Mouse (Mus musculus): ENCODE results near the gene Crb3. TPM values are rescaled to one million over a fixed set of nuclear protein-coding genes. Genes with fewer than 3 reads are reported as not detected.
"Not testable (repeated sequence)": the region's sequence is repeated elsewhere in the genome, so short reads cannot be mapped to it uniquely, and the experiment has no call there.

Gene Crb3
- polyA plus RNA-seq, 1 experiment from 2014 or later: 3.8 TPM

DNA sequence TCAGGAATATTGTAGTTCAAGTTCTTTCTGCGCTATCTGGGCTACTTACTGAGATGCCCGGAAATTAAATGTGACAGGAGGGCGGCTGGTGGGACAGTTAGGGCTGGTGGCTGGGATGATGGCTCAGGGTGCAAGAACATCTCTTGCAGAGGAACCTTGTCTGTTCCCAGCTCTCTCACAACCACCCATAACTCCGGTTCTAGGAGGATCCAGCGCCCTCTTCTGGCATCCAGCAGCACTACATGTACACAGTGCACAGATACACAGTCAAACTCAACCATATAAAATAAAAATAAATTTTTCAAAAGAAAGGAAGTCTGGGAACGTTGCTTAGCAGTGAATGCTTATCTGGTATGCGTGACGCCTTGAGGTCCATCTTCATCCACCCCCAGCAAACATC is 19.9 kb upstream of the Crb3 start:
- Histone ChIP-seq H3K4me1 (0 out of 2 replicates have a peak, but pooled peaks cover 2% of the 10 kb centered on the region), H3K4me2 (replicated peaks) (no peak overlapping the region), H3K27me3 (peaks cover 16% of the 10 kb centered on the region), H3K4me3 (no peak overlapping the region), H3K27ac (no peak overlapping the region), H3K9me3 (replicated peaks) (no peaks in the 10 kb centered on the region), H3K9ac (no peak overlapping the region), H3K36me3 (no peaks in the 10 kb centered on the region)
- ATAC-seq (ENCODE audit: low FRiP score): no peak
- WGBS: 35% methylated on average over 8 of the region's 8 CpGs

DNA sequence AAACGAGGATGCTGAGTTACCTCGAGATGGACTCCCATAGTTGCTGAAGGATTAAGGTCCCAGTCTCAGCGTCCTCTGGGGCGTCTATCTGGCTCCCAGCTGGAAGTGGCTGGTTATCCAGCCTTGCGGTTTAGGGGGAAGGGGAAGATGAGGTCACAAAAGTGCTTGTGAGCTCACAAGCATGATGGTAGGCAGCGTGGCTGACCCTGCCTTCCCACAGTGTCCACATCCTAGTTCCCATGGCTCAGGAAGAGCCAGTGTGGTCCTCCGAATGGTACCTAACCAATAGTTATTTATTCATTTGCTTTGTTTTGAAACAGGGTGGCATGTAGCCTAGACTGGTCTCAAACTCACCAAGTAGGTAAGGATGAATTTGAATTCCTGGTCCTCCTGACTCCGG is 17.4 kb upstream of the Crb3 start, which contains the start of gene Slc25a41:
Gene Slc25a41, minus strand, starts transcription at position 101 of the 400 bp plus-strand sequence.
- no peak within 1 kb of the TSS for H3K4me2 ChIP-seq (replicated peaks)
- no peaks in the 10 kb centered on the region for H3K9me3 ChIP-seq (replicated peaks)
- peaks cover 10% of the 10 kb centered on the region; the same call in 1 of the 2 replicates for H3K36me3 ChIP-seq
- 72% methylated on average over 8 of the region's 8 CpGs for whole genome bisulfite sequencing
- H3K27ac ChIP-seq: no peak within 1 kb of the TSS
- 0 out of 2 replicates have a peak, but pooled peaks cover 2% of the 10 kb centered on the region for H3K4me1 ChIP-seq
- no peak within 1 kb of the TSS for H3K9ac ChIP-seq
- ATAC-seq (ENCODE audit: low FRiP score): no peak
- H3K27me3 ChIP-seq: peaks cover 11% of the 10 kb centered on the region
- H3K4me3 ChIP-seq: no peak within 1 kb of the TSS

DNA sequence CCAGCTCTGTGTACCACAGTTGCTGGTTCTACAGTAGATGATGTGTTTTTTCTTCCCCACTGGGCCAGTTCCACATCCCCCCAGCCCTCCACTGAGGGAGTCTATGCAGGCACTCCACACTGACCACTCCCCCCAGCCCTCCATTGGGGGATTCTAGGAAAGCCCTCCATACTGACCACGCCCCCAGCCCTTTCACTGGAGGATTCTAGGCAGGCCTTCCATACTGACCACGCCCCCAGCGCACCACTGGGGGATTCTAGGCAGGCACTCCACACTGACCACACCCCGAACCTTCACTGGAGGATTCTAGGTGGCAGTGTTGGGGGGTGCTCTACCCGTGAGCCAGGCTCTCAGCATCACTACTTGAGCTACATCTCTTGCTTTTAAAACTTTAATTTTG is 11.5 kb upstream of the Crb3 start:
- no peaks in the 10 kb centered on the region for H3K27me3 ChIP-seq
- ATAC-seq (ENCODE audit: low FRiP score): peak; percentile 26; the same call in 1 of the 2 replicates
- no peaks in the 10 kb centered on the region for H3K9me3 ChIP-seq (replicated peaks)
- H3K4me2 ChIP-seq (replicated peaks): no peak overlapping the region
- peaks cover 53% of the 10 kb centered on the region for H3K36me3 ChIP-seq
- no peaks in the 10 kb centered on the region for H3K4me1 ChIP-seq
- H3K9ac ChIP-seq: no peak overlapping the region
- WGBS: 32% methylated on average over 5 of the region's 5 CpGs
- H3K27ac ChIP-seq: no peak overlapping the region
- no peak overlapping the region for H3K4me3 ChIP-seq

DNA sequence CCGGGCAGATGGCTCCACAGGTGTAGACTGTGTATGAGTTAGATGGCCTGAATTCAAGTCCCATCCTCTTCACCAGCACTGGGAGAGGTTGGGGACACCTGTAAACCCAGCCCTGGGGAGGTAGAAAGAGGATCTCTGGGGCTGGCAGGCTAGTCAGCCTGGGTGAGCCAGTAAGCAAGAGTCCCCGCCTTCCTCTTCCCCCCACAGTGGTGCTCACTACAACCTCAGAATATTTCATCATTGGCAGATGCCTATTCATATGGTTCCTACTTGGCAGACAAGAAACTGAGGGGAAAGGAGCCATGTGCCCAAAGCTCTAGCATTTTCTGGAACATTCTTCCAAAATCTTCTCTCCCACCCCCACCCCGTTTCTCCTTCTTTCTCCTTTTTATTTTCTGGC is 10.1 kb upstream of the Crb3 start:
- Histone ChIP-seq H3K4me1 (no peaks in the 10 kb centered on the region), H3K4me2 (replicated peaks) (no peak overlapping the region), H3K9me3 (replicated peaks) (no peaks in the 10 kb centered on the region), H3K4me3 (no peak overlapping the region), H3K27ac (no peak overlapping the region), H3K27me3 (no peaks in the 10 kb centered on the region), H3K9ac (no peak overlapping the region), H3K36me3 (peaks cover 67% of the 10 kb centered on the region)
- 94% methylated on average over 3 of the region's 3 CpGs for WGBS
- no peak for ATAC-seq (ENCODE audit: low FRiP score)

DNA sequence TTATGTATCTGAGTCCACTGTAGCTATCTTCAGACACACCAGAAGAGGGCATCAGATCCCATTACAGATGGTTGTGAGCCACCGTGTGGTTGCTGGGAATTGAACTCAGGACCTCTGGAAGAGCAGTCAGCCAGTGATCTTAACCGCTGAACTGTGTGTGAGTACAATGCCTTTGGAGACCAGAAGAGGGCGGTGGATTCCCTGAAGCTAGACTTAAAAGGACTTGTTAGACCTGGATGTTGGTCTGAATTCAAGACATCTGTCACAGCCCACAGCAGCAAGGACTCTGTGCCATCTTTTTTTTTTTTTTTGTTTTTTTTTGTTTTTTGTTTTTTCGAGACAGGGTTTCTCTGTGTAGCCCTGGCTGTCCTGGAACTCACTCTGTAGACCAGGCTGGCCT is 7.2 kb upstream of the Crb3 start:
- H3K9me3 ChIP-seq (replicated peaks); H3K9ac ChIP-seq; H3K27me3 ChIP-seq; H3K4me3 ChIP-seq; H3K4me1 ChIP-seq; ATAC-seq (ENCODE audit: low FRiP score); H3K27ac ChIP-seq; H3K4me2 ChIP-seq (replicated peaks): not testable (repeated sequence)
- H3K36me3 ChIP-seq: peaks cover 65% of the 10 kb centered on the region
- WGBS: 76% methylated on average over 4 of the region's 4 CpGs

DNA sequence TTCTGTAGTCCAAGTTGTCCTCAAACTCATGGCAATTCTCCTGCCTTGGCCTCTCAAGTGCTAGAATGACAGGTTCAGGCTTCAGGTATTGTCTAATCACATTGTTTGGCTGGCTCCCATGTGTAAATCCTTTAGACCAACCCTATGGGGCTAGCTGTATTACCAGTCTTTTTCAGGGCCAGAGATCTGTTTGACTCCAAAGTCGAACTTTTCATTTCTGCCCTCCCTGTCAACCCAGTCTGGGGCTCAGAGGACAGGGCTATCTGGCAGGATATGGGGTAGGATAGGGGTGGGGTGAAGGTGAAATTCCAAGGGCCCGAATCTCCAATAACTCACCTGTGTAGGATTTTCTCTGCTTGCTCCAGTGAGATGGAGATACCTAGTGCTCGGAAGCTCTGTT is 2.7 kb upstream of the Crb3 start:
- Histone ChIP-seq H3K27me3 (peaks cover 7% of the 10 kb centered on the region), H3K4me1 (peaks cover 13% of the 10 kb centered on the region), H3K9ac (no peak overlapping the region), H3K9me3 (replicated peaks) (no peaks in the 10 kb centered on the region), H3K36me3 (peaks cover 34% of the 10 kb centered on the region), H3K27ac (no peak overlapping the region), H3K4me3 (no peak overlapping the region), H3K4me2 (replicated peaks) (no peak overlapping the region)
- WGBS: 86% methylated on average over 3 of the region's 3 CpGs
- no peak for ATAC-seq (ENCODE audit: low FRiP score)

DNA sequence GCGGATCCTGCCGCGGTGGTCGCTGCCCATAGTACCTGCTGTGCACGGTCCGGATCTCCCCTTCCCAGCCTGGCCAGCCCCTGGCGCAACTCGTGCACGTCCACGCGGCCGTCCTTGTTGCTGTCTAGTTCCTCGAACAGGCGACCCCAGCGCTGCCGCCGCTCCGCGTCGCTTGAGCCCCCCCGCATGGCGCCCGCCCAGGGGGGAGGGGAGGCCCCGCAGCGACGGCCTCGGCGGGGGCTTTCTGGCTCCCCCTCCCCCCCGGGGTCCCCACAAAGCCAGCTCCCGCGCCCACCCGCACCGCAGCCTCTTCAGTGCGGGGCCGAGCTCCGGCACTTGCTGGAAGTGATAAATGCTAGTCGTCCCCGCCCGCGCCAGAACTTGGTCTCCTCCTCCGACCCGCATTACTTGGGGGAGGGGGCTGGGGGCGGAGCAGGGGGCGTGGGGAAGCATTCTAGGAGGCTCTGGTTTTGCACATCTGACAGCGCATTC is 627 bp downstream of the Crb3 start, which contains the start of gene Slc25a23:
Gene Slc25a23, minus strand, starts transcription at position 378 of the 492 bp plus-strand sequence.
- Histone ChIP-seq H3K9me3 (replicated peaks) (no peaks in the 10 kb centered on the region), H3K4me3 (peak within 1 kb of the TSS; percentile 65), H3K27me3 (peaks cover 37% of the 10 kb centered on the region), H3K27ac (peak within 1 kb of the TSS; percentile 77), H3K36me3 (peaks cover 8% of the 10 kb centered on the region), H3K9ac (peak within 1 kb of the TSS; percentile 73), H3K4me2 (replicated peaks) (peak within 1 kb of the TSS; percentile 85), H3K4me1 (peaks cover 21% of the 10 kb centered on the region)
- WGBS: 1% methylated on average over 23 of the region's 45 CpGs
- ATAC-seq (ENCODE audit: low FRiP score): peak; percentile 80

DNA sequence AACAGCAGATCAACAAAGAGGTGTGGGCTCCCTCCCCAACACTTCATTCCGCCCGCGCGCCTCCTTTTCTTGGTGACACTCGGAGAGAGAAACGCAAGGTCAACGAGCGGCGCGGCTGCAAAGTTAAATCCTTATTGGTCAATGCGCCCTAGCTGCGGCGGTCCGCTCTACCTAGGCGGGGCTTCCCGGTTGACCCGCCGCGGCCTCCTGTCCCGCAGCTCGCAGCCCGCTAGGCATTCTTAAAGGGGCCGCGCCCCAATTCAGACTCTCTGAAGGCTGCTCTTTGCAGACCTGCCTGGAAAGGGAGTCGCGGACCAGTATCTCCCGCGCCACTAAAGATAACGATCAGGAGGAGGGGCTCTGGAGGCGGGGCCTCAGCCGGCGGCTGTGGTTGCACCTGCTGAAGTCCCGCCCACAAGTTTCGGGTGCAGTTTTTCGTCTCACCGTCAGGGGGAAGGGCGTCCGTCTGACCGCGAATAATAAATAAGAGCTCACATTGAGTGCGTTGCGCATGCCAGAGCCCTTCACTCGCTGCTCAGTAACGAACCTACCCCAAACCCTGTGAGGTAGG is 1.4 kb downstream of the Crb3 start:
- peaks cover 22% of the 10 kb centered on the region for H3K4me1 ChIP-seq
- H3K36me3 ChIP-seq: peaks cover 3% of the 10 kb centered on the region; the same call in 1 of the 2 replicates
- peaks cover 45% of the 10 kb centered on the region for H3K27me3 ChIP-seq
- peak overlapping the region; percentile 65 for H3K4me3 ChIP-seq
- peak overlapping the region; percentile 44 for H3K9ac ChIP-seq
- under 1% methylated on average over 44 of the region's 44 CpGs for WGBS
- peak overlapping the region; percentile 85 for H3K4me2 ChIP-seq (replicated peaks)
- peak overlapping the region; percentile 77 for H3K27ac ChIP-seq
- H3K9me3 ChIP-seq (replicated peaks): no peaks in the 10 kb centered on the region
- peak; percentile 94 for ATAC-seq (ENCODE audit: low FRiP score)

DNA sequence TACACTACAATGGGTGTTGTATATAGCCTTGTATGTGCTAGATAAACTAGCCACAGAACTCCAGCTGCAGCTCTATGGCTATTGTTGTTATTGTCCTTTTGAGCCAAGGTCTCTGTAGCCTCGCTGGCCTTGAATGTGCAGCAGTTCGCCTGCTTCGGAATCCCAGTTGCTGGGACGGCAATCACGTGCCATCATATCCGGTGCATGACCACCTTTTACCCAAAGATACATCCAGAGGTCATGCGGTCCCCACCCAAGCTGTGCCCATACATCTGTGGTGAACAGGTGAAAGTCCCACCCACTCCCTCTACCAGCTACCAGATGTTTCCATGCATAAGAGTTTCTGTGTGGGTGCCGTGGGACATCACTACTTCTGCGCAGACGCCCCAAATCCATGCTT is 2.2 kb downstream of the Crb3 start:
- Histone ChIP-seq H3K9ac (no peak overlapping the region), H3K4me3 (peak overlapping the region; percentile 65), H3K9me3 (replicated peaks) (no peaks in the 10 kb centered on the region), H3K36me3 (peaks cover 3% of the 10 kb centered on the region; the same call in 1 of the 2 replicates), H3K27me3 (peaks cover 47% of the 10 kb centered on the region), H3K27ac (no peak overlapping the region), H3K4me1 (peaks cover 25% of the 10 kb centered on the region), H3K4me2 (replicated peaks) (peak overlapping the region; percentile 85)
- no peak for ATAC-seq (ENCODE audit: low FRiP score)
- WGBS: 38% methylated on average over 10 of the region's 10 CpGs

DNA sequence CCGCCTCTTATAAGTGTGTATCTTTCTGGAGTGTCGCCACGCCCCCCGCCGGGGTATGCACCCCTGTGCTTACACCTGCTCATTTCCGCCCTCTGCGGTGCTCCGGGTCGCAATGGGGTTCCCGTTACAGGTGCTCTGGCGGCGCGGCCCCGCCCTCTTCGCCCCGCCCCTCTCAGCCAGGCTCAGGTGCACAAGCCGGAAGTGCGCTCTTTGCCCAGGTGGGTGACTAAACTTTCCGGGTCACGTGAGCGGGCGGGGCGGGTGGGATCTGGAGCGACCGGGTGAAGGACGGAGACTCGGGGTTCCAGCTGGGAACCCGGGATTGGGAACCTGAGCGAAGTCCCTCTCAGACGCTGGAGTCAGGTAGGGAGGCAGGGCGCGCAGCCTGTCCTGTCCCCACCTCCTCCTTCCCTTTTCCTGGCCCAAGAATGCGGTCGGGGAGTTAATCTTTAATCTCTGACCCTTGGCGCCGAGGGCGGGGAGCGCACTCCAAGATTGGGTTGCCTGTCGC is 3.2 kb downstream of the Crb3 start:
- Histone ChIP-seq H3K27me3 (peaks cover 50% of the 10 kb centered on the region), H3K4me3 (peak overlapping the region; percentile 17), H3K4me2 (replicated peaks) (peak overlapping the region; percentile 36), H3K27ac (no peak overlapping the region), H3K9me3 (replicated peaks) (no peaks in the 10 kb centered on the region), H3K36me3 (no peaks in the 10 kb centered on the region), H3K4me1 (peaks cover 25% of the 10 kb centered on the region), H3K9ac (no peak overlapping the region)
- no peak for ATAC-seq (ENCODE audit: low FRiP score)
- WGBS: 2% methylated on average over 36 of the region's 39 CpGs

DNA sequence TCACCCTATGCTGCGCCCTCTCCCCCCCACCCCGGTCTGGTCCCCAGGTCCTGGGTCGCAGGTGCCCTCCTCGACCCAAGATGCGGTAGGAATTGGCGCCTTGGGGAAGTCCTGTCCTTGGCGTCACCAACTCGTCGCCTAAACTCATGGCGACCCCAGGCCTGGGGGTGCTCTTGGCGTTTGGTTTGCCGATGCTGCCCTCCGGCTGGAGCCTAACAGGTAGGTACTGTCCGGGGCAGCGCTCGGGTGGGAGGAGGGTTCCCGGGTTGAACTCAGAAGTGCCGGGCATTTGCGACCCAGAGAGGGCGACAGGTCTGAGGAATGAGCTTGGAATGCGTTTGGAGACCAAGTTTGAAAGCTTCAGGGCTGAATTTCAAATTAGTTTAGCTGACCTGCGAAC is 3.6 kb downstream of the Crb3 start:
- H3K27me3 ChIP-seq: peaks cover 50% of the 10 kb centered on the region
- WGBS: under 1% methylated on average over 22 of the region's 22 CpGs
- no peaks in the 10 kb centered on the region for H3K36me3 ChIP-seq
- H3K4me2 ChIP-seq (replicated peaks): peak overlapping the region; percentile 36
- H3K4me3 ChIP-seq: peak overlapping the region; percentile 17
- H3K4me1 ChIP-seq: peaks cover 25% of the 10 kb centered on the region
- no peak for ATAC-seq (ENCODE audit: low FRiP score)
- H3K9ac ChIP-seq: no peak overlapping the region
- no peak overlapping the region for H3K27ac ChIP-seq
- no peaks in the 10 kb centered on the region for H3K9me3 ChIP-seq (replicated peaks)

DNA sequence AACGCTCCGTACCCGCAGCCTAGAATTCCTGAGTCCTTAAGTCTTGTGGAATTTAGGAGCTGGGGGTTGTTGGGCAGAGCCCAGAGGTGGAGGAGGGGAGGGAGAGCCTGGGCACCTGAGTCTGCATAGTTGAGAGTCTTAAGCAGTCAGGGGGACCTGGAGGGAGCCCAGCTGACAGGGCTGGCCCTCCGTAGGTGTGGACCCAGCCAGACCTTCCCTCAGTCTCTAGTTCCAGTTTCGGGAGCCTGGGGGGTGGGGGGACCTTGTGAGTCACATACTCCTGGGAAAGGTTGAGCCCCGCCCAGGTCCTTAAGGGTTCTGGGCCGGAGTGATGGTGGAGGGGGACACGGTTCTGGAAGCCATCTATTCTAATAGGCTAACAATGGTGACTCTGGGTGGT is 4.1 kb downstream of the Crb3 start:
- Histone ChIP-seq H3K36me3 (no peaks in the 10 kb centered on the region), H3K4me2 (replicated peaks) (no peak overlapping the region), H3K27me3 (peaks cover 50% of the 10 kb centered on the region), H3K4me3 (no peak overlapping the region), H3K27ac (no peak overlapping the region), H3K4me1 (peaks cover 23% of the 10 kb centered on the region), H3K9ac (no peak overlapping the region), H3K9me3 (replicated peaks) (no peaks in the 10 kb centered on the region)
- 8% methylated on average over 8 of the region's 8 CpGs for WGBS
- no peak for ATAC-seq (ENCODE audit: low FRiP score)

DNA sequence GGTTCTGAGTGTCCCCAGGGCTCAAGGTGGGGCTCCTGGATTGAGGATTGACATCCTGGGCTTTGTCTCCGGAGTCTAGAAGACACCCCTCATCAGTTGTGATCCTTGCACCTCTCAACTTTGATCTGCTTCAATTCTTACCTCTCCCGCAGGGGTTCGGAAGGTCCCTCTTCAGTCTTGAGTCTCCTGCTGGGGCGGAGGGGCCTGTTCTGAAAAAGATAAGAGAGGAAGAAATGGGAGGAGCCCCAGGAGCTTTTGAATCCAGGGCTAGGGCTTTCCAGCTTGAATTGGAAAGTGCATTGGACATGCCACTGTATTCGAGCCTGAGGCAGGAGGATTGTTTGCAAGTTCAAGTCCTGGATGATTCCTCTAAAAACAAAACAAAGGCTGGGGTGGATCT is 8.0 kb downstream of the Crb3 start:
- peaks cover 38% of the 10 kb centered on the region for H3K27me3 ChIP-seq
- no peak overlapping the region for H3K9ac ChIP-seq
- H3K27ac ChIP-seq: no peak overlapping the region
- WGBS: 65% methylated on average over 5 of the region's 5 CpGs
- no peaks in the 10 kb centered on the region for H3K36me3 ChIP-seq
- no peak overlapping the region for H3K4me2 ChIP-seq (replicated peaks)
- H3K4me3 ChIP-seq: no peak overlapping the region
- no peak for ATAC-seq (ENCODE audit: low FRiP score)
- no peaks in the 10 kb centered on the region for H3K9me3 ChIP-seq (replicated peaks)
- peaks cover 19% of the 10 kb centered on the region for H3K4me1 ChIP-seq

Data from hindbrain, embryonic 12.5 days (tissue).